Mouse (Mus musculus) thymus, adult 2 months (tissue): Measurements from ENCODE around the gene Tmem260. TPM values are rescaled to one million over a fixed set of nuclear protein-coding genes. Genes with fewer than 3 reads are reported as not detected.
A peak's percentile ranks its signal among the peaks of the same experiment; 100 is the strongest.

Source experiments
- DNase-seq: peaks from one replicate; pipeline ENCODE4 v3.0.0; 2021
- H3K27ac ChIP-seq: fragments of 200-500 bp; 2 replicates; pipeline ENCODE4 v1.5.1; 2012; ENCODE audit warnings: low read length, control low read depth; ENCODE audit not compliant: control insufficient read depth, insufficient read depth
- H3K27me3 ChIP-seq: fragments of 200-500 bp; 2 replicates; pipeline ENCODE4 v1.6.1; 2012; ENCODE audit warnings: mild to moderate bottlenecking, low read length, moderate library complexity, mixed read lengths; ENCODE audit not compliant: control insufficient read depth, insufficient read depth
- H3K36me3 ChIP-seq: fragments of 200-500 bp; 2 replicates; pipeline ENCODE4 v1.6.1; 2012; ENCODE audit warnings: mild to moderate bottlenecking, low read length, moderate library complexity; ENCODE audit not compliant: control insufficient read depth, insufficient read depth
- H3K4me1 ChIP-seq: fragments of 200-500 bp; replicated peaks from 2 replicates; pipeline ENCODE4 v1.6.1; 2012; ENCODE audit warnings: low read length; ENCODE audit not compliant: control insufficient read depth, insufficient read depth
- H3K4me3 ChIP-seq: fragments of 200-500 bp; 2 replicates; pipeline ENCODE4 v1.5.1; 2012; ENCODE audit warnings: mild to moderate bottlenecking, low read length, control low read depth, moderate library complexity; ENCODE audit not compliant: control insufficient read depth, insufficient read depth
- CTCF ChIP-seq: fragments of 200-500 bp; IDR thresholded peaks from 2 replicates; pipeline ENCODE4 v1.5.1; 2012; ENCODE audit warnings: mild to moderate bottlenecking, control low read depth, low read length, moderate library complexity, borderline replicate concordance; ENCODE audit not compliant: control insufficient read depth, poor library complexity, insufficient read depth; ENCODE audit errors: extremely low read depth
- POLR2A ChIP-seq: fragments of 200-500 bp; IDR thresholded peaks from 2 replicates; pipeline ENCODE4 v1.6.1; 2012; ENCODE audit warnings: mild to moderate bottlenecking, low read length, control low read depth, moderate library complexity; ENCODE audit not compliant: control insufficient read depth, poor library complexity, insufficient read depth; ENCODE audit errors: extremely low read depth
- WGBS: fragments of 180-500 bp; shearing (Covaris S2); methylation state at CpG from one replicate; pipeline ENCODE4 v1.1.7; 2018; 5-methylcytosine and 5-hydroxymethylcytosine counted together
- polyA plus RNA-seq: library from polyadenylated mRNA; depleted of rRNA; stranded (reverse); fragments of >200 nt; gene quantifications from 2 replicates; pipeline ENCODE4 v1.2.3, GENCODE M21; 2012

The Tmem260 gene
- polyA plus RNA-seq, 1 experiment = 36.1 TPM

GRCm38 (mm10) chr14:48422436-48422835 is 23.5 kb upstream of the Tmem260 start:
- Histone ChIP-seq H3K4me1 (peaks cover 14% of the 10 kb centered on the region), H3K27ac (peak overlapping the region; percentile 93), H3K4me3 (peak overlapping the region; percentile 17; the same call in 1 of the 2 replicates), H3K36me3 (no peaks in the 10 kb centered on the region), H3K27me3 (no peaks in the 10 kb centered on the region)
- no peak for DNase-seq
- TF ChIP-seq CTCF (no peak), POLR2A (no peak)
- 7% methylated on average over 4 of the region's 4 CpGs for WGBS

GRCm38 (mm10) chr14:48422901-48423300 is 23.0 kb upstream of the Tmem260 start:
- H3K36me3 ChIP-seq = no peaks in the 10 kb centered on the region
- 20% methylated on average over 7 of the region's 7 CpGs for WGBS
- TF ChIP-seq POLR2A = no peak
- TF ChIP-seq CTCF = no peak

GRCm38 (mm10) chr14:48431978-48432377 is 13.9 kb upstream of the Tmem260 start:
- H3K27me3 ChIP-seq = no peaks in the 10 kb centered on the region
- TF ChIP-seq CTCF (no peak), POLR2A (no peak)
- no peak overlapping the region for H3K27ac ChIP-seq
- no peak overlapping the region for H3K4me3 ChIP-seq
- no peaks in the 10 kb centered on the region for H3K4me1 ChIP-seq
- H3K36me3 ChIP-seq = no peaks in the 10 kb centered on the region
- DNase-seq = no peak
- 93% methylated on average over 2 of the region's 2 CpGs for WGBS

More at GRCm38 (mm10) chr14:48422901-48423300, 23.0 kb upstream of the Tmem260 start:
- Histone ChIP-seq H3K27ac (peak overlapping the region; percentile 93; the same call in 1 of the 2 replicates), H3K4me1 (peaks cover 14% of the 10 kb centered on the region), H3K4me3 (no peak overlapping the region), H3K27me3 (no peaks in the 10 kb centered on the region)
- DNase-seq = peak; percentile 26

GRCm38 (mm10) chr14:48443796-48444195 is 2.1 kb upstream of the Tmem260 start:
- no peak for TF ChIP-seq CTCF
- TF ChIP-seq POLR2A = no peak
- H3K27ac ChIP-seq = no peak overlapping the region
- no peaks in the 10 kb centered on the region; the same call in 1 of the 2 replicates for H3K4me1 ChIP-seq
- no peaks in the 10 kb centered on the region for H3K36me3 ChIP-seq
- WGBS = 79% methylated on average over 3 of the region's 3 CpGs
- DNase-seq = no peak
- H3K4me3 ChIP-seq = no peak overlapping the region
- no peaks in the 10 kb centered on the region for H3K27me3 ChIP-seq

GRCm38 (mm10) chr14:48451966-48452407 is 6.1 kb downstream of the Tmem260 start:
- WGBS = 95% methylated on average over 18 of the region's 18 CpGs
- no peak overlapping the region for H3K4me3 ChIP-seq
- H3K4me1 ChIP-seq = no peaks in the 10 kb centered on the region; the same call in 1 of the 2 replicates
- H3K36me3 ChIP-seq = peaks cover 11% of the 10 kb centered on the region; the same call in 1 of the 2 replicates
- TF ChIP-seq POLR2A (no peak), CTCF (no peak)
- H3K27ac ChIP-seq = peak overlapping the region; percentile 4; the same call in 1 of the 2 replicates
- H3K27me3 ChIP-seq = no peaks in the 10 kb centered on the region
- no peak for DNase-seq

- 63% methylated on average over 5 of the region's 5 CpGs for WGBS
Measured at GRCm38 (mm10) chr14:48453411-48453810, 7.5 kb downstream of the Tmem260 start.

GRCm38 (mm10) chr14:48456305-48457092 is 10.6 kb downstream of the Tmem260 start:
- Histone ChIP-seq H3K27ac (no peak overlapping the region), H3K4me3 (no peak overlapping the region), H3K36me3 (peaks cover 11% of the 10 kb centered on the region), H3K27me3 (no peaks in the 10 kb centered on the region), H3K4me1 (no peaks in the 10 kb centered on the region)
- TF ChIP-seq POLR2A (no peak), CTCF (no peak)
- 96% methylated on average over 12 of the region's 12 CpGs for WGBS
- no peak for DNase-seq

More at GRCm38 (mm10) chr14:48453411-48453810, 7.5 kb downstream of the Tmem260 start:
- DNase-seq = no peak
- TF ChIP-seq CTCF (no peak), POLR2A (no peak)
- Histone ChIP-seq H3K4me3 (no peak overlapping the region), H3K4me1 (no peaks in the 10 kb centered on the region), H3K27ac (no peak overlapping the region; the same call in 1 of the 2 replicates), H3K27me3 (no peaks in the 10 kb centered on the region), H3K36me3 (peaks cover 11% of the 10 kb centered on the region)
